Mouse (Mus musculus): ENCODE data around the gene Kras.

The Kras gene

GRCm38 (mm10) chr6:145249291-145250184, 501 bp downstream of the Kras start:
- ATAC-seq (ENCODE audit: insufficient number of reproducible peaks, low FRiP score, low TSS enrichment), result peak; percentile 31

- no peak for ATAC-seq (ENCODE audit: insufficient number of reproducible peaks, low FRiP score, low TSS enrichment)
These were observed 2.2 kb downstream of the Kras start for GRCm38 (mm10) chr6:145247886-145248285.

- ATAC-seq (ENCODE audit: insufficient number of reproducible peaks, low FRiP score, low TSS enrichment), result no peak
These were observed 3.2 kb downstream of the Kras start for GRCm38 (mm10) chr6:145246841-145247240.

- no peak for ATAC-seq (ENCODE audit: insufficient number of reproducible peaks, low FRiP score, low TSS enrichment)
These were observed 7.5 kb downstream of the Kras start for GRCm38 (mm10) chr6:145242521-145242920.

GRCm38 (mm10) chr6:145240285-145240684, 9.8 kb downstream of the Kras start:
- ATAC-seq (ENCODE audit: insufficient number of reproducible peaks, low FRiP score, low TSS enrichment), result no peak

- no peak for ATAC-seq (ENCODE audit: insufficient number of reproducible peaks, low FRiP score, low TSS enrichment)
These were observed 12.9 kb downstream of the Kras start for GRCm38 (mm10) chr6:145237148-145237547.

GRCm38 (mm10) chr6:145235367-145235766, 14.7 kb downstream of the Kras start:
- ATAC-seq (ENCODE audit: insufficient number of reproducible peaks, low FRiP score, low TSS enrichment), result no peak

- no peak for ATAC-seq (ENCODE audit: insufficient number of reproducible peaks, low FRiP score, low TSS enrichment)
These were observed 15.6 kb downstream of the Kras start for GRCm38 (mm10) chr6:145234391-145234790.

GRCm38 (mm10) chr6:145226296-145226695, 23.7 kb downstream of the Kras start:
- no peak for ATAC-seq (ENCODE audit: insufficient number of reproducible peaks, low FRiP score, low TSS enrichment)

- no peak for ATAC-seq (ENCODE audit: insufficient number of reproducible peaks, low FRiP score, low TSS enrichment)
These were observed 25.8 kb downstream of the Kras start for GRCm38 (mm10) chr6:145224246-145224645.

- ATAC-seq (ENCODE audit: insufficient number of reproducible peaks, low FRiP score, low TSS enrichment), result no peak
These were observed 34.2 kb downstream of the Kras start for GRCm38 (mm10) chr6:145215826-145216225.

GRCm38 (mm10) chr6:145213916-145214315, 36.1 kb downstream of the Kras start:
- ATAC-seq (ENCODE audit: insufficient number of reproducible peaks, low FRiP score, low TSS enrichment), result no peak

- peak; percentile 5; the same call in 1 of the 2 replicates for ATAC-seq (ENCODE audit: insufficient number of reproducible peaks, low FRiP score, low TSS enrichment)
These were observed 38.4 kb downstream of the Kras start for GRCm38 (mm10) chr6:145211376-145212305.

GRCm38 (mm10) chr6:145210816-145211338, 39.2 kb downstream of the Kras start, which contains the start of the genes Casc1 and Etfrf1:
Gene Casc1, minus strand, starts transcription at chr6:145211005.
Gene Etfrf1, plus strand, starts transcription at chr6:145211134.
- peak; percentile 96 for ATAC-seq (ENCODE audit: insufficient number of reproducible peaks, low FRiP score, low TSS enrichment)

GRCm38 (mm10) chr6:145210056-145210680, 39.9 kb downstream of the Kras start:
- 0 out of 2 replicates have a peak, but pooled peaks have one; percentile 1 for ATAC-seq (ENCODE audit: insufficient number of reproducible peaks, low FRiP score, low TSS enrichment)

- ATAC-seq (ENCODE audit: insufficient number of reproducible peaks, low FRiP score, low TSS enrichment), result no peak
These were observed 44.9 kb downstream of the Kras start for GRCm38 (mm10) chr6:145205142-145205541.

- ATAC-seq (ENCODE audit: insufficient number of reproducible peaks, low FRiP score, low TSS enrichment), result no peak
These were observed 45.6 kb downstream of the Kras start for GRCm38 (mm10) chr6:145204440-145204839.

- no peak for ATAC-seq (ENCODE audit: insufficient number of reproducible peaks, low FRiP score, low TSS enrichment)
These were observed 47.5 kb downstream of the Kras start for GRCm38 (mm10) chr6:145202432-145203125.

- ATAC-seq (ENCODE audit: insufficient number of reproducible peaks, low FRiP score, low TSS enrichment), result no peak
These were observed 51.9 kb downstream of the Kras start for GRCm38 (mm10) chr6:145197949-145198686.
